Mouse (Mus musculus) ES-E14 (cell line): ENCODE results near the gene Msgn1. TPM values are rescaled to one million over a fixed set of nuclear protein-coding genes. Genes with fewer than 3 reads are reported as not detected.

Experiments
- DNase-seq: peaks from one replicate; pipeline ENCODE4 v3.0.0-alpha.2; 2013; ENCODE audit warnings: low read depth, low spot score
- H3K27ac ChIP-seq: 2 replicates; pipeline ENCODE4 v1.5.1; 2012; ENCODE audit warnings: low read depth, mild to moderate bottlenecking, low read length, moderate library complexity, mixed read lengths; ENCODE audit not compliant: poor library complexity, insufficient read depth, severe bottlenecking
- H3K36me3 ChIP-seq: 2 replicates; pipeline ENCODE4 v1.6.1; 2012; ENCODE audit warnings: mild to moderate bottlenecking, low read length, moderate library complexity, mixed read lengths; ENCODE audit not compliant: control insufficient read depth, poor library complexity, insufficient read depth, severe bottlenecking
- H3K4me1 ChIP-seq, 2 experiments: fragments of 150-350 bp in 1 of 2; sonication (generic) in 1 of 2; 2 replicates each; pipeline ENCODE4 v1.6.1; 2012; ENCODE audit warnings: low read length in 2 of 2, mild to moderate bottlenecking in 1 of 2, mixed read lengths in 1 of 2; ENCODE audit not compliant: control insufficient read depth in 2 of 2, insufficient read depth in 2 of 2, poor library complexity in 1 of 2
- H3K4me3 ChIP-seq, 2 experiments: fragments of 150-350 bp in 1 of 2; sonication (generic) in 1 of 2; 2 replicates each; pipeline ENCODE4 v1.5.1; 2012; ENCODE audit warnings: low read length in 2 of 2, low read depth in 1 of 2, mild to moderate bottlenecking in 1 of 2, mixed read lengths in 1 of 2; ENCODE audit not compliant: insufficient read depth in 1 of 2, poor library complexity in 1 of 2, severe bottlenecking in 1 of 2
- H3K9ac ChIP-seq: 2 replicates; pipeline ENCODE4 v1.6.1; 2012; ENCODE audit warnings: low read depth, mild to moderate bottlenecking, low read length, mixed read lengths; ENCODE audit not compliant: poor library complexity, insufficient read depth, severe bottlenecking
- H3K9me3 ChIP-seq: fragments of 150-350 bp; sonication (generic); 2 replicates; pipeline ENCODE4 v1.6.1; 2012; ENCODE audit warnings: low read depth, mild to moderate bottlenecking, low read length; ENCODE audit not compliant: control insufficient read depth, insufficient read depth
- CHD2 ChIP-seq: IDR thresholded peaks from 2 replicates; pipeline ENCODE4 v1.6.1; 2014; ENCODE audit warnings: mild to moderate bottlenecking, low read depth, low read length, inconsistent platforms
- HCFC1 ChIP-seq: IDR thresholded peaks from 2 replicates; pipeline ENCODE4 v1.6.1; 2012; ENCODE audit warnings: low read length, inconsistent platforms, borderline replicate concordance; ENCODE audit not compliant: insufficient read depth
- MAFK ChIP-seq: IDR thresholded peaks from 2 replicates; pipeline ENCODE4 v1.6.1; 2014; ENCODE audit warnings: mild to moderate bottlenecking, low read depth, low read length, inconsistent platforms; ENCODE audit not compliant: insufficient read depth
- ZC3H11A ChIP-seq: IDR thresholded peaks from 2 replicates; pipeline ENCODE4 v1.6.1; 2012; ENCODE audit warnings: low read depth, mild to moderate bottlenecking, inconsistent platforms, low read length, borderline replicate concordance
- ZNF384 ChIP-seq: IDR thresholded peaks from 2 replicates; pipeline ENCODE4 v1.6.1; 2012; ENCODE audit warnings: low read depth, low read length, inconsistent platforms
- in situ Hi-C, 2 experiments: fragments of 600-800 bp; cut with MboI; formaldehyde crosslinking; loops; one replicate each; pipeline ENCODE4 v1.15.1; 2025; ENCODE audit warnings: low sequenced_read_pairs in 2 of 2, inconsistent platforms in 1 of 2; ENCODE audit not compliant: unreplicated experiment in 2 of 2
- total RNA-seq: library from RNA; depleted of rRNA; stranded (reverse); fragments of 300-350 nt; gene quantifications from 2 replicates; pipeline ENCODE4 v1.2.3, GENCODE M21; 2012

Msgn1 gene
- total RNA-seq, 1 experiment = not detected

DNA sequence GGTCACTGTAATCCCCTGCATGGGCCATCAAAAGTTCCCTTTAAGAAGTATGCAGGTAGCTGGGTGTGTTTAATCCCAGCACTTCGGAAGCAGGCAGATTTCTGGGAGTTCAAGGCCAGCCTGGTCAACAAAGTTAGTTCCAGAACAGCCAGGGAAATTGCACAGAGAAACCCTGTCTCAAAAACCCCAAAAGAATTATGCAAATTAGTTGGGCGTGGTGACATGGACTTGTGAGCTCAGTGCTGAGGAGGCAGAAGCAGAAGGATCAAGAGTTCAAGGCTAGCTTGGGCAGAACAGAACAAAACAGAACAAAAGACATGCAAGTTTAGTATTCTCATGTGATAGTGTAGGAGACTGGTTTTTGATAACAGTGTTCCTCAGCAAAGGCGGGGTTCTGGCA is 13.8 kb upstream of the Msgn1 start:
- in situ Hi-C loops = no loop called here
- Histone ChIP-seq H3K4me3 (no peak overlapping the region), H3K9ac (no peak overlapping the region), H3K36me3 (no peaks in the 10 kb centered on the region), H3K9me3 (no peaks in the 10 kb centered on the region), H3K27ac (no peak overlapping the region), H3K4me1 (peaks cover 4 to 20% of the 10 kb centered on the region in 2 experiments; a peak in 3 of 4 replicates)
- DNase-seq = no peak
- no peak for TF ChIP-seq ZC3H11A
- TF ChIP-seq MAFK = 0 out of 2 replicates have a peak, but pooled peaks have one; percentile 8

DNA sequence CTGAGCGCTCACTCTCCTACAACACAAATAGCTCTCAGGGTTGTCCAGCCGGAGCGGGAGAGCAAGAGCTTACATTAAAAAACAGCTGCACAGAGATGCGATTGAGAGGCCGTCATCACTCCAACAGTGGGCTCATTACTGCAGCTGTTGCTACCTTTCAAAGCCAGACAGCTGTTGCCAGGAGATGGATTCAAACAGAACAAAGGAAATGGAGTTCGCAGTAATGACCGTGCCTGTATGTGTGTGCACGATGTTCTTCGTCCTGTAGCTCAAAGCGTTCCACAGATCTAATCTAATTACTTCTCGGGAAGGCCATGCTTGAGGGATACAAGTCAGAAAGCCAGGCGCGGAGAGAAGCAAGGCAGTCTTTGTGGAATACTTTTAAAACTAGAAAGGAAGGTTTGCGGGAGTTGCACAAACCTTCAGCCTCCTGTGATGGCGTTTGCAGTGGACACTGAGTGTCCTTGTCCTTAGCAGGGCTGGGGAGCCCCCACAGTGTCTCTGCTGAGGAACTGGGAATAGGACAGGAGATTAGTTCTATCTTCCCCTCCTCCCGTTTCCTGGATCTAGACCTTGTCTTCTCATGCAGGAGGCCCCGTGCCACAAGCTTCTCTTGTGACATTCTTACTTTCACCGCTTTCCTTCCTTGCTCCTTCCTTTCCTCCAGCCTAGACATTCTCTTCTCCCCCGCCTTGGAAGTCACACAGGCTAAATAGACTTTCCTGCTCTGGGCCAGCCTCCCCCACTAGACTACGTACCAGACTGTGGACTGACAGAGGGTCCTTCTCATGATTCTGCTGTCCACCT is 13.0 kb upstream of the Msgn1 start:
- Histone ChIP-seq H3K9ac (no peak overlapping the region), H3K4me3 (no peak overlapping the region), H3K4me1 (peaks cover 4 to 20% of the 10 kb centered on the region in 2 experiments; a peak in 3 of 4 replicates), H3K36me3 (no peaks in the 10 kb centered on the region), H3K9me3 (no peaks in the 10 kb centered on the region), H3K27ac (no peak overlapping the region)
- DNase-seq = no peak
- TF ChIP-seq ZNF384 = no peak
- TF ChIP-seq HCFC1 = no peak
- TF ChIP-seq MAFK = no peak
- no peak for TF ChIP-seq ZC3H11A
- TF ChIP-seq CHD2 = no peak
- in situ Hi-C loops = no loop called here

DNA sequence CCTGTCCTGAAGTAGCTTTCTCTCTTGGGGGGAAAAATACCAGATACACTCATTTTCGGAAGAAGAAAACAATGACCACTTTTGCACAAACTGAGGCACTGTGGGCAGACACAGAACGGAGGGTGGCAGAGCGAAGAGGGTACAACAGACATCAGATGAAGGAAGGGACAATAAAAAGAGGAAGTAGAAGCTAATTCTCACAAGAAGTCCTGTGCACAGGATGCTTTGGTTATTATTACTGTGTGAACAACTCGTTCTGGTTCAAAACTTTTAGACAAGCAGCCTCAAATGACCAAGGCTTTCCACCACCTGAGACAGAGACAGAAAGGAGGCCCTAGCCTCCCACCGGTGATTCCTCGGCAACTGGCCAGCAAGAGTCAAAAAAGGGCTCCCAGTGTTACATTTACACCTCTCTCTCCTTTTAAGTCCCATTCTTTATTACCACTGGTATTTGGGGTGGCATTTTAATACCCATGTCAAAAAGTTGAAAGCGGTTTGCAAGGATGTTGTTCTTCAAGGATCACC is 9.0 kb upstream of the Msgn1 start:
- in situ Hi-C loops = no loop called here
- H3K9me3 ChIP-seq = no peaks in the 10 kb centered on the region
- H3K36me3 ChIP-seq = no peaks in the 10 kb centered on the region
- no peak overlapping the region for H3K27ac ChIP-seq
- no peak for DNase-seq
- peaks cover 4 to 7% of the 10 kb centered on the region in 2 experiments; a peak in 3 of 4 replicates for H3K4me1 ChIP-seq
- TF ChIP-seq MAFK (no peak), HCFC1 (no peak), ZNF384 (no peak), CHD2 (no peak), ZC3H11A (no peak)
- no peak overlapping the region for H3K9ac ChIP-seq
- H3K4me3 ChIP-seq = no peak overlapping the region

DNA sequence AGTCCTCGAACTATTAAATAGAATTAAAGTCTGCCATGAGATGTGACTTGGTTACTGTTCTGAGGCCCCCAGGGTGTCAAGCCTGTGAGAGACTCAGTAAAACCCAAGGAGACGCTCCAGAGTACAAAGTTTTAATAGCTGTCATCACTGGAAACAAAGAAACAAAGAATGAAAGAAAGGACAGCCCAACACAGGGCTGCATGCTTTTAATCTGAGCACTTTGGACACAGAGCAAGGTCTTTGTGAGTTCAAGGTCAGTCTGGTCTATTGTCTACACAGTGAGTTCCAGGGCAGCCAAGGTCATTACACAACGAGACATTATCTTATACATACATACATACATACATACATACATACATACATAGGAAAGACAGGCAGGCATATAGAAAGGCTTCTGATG is 7.7 kb upstream of the Msgn1 start:
- TF ChIP-seq CHD2 = peak; percentile 59; the same call in 1 of the 2 replicates
- TF ChIP-seq MAFK = no peak
- no peaks in the 10 kb centered on the region for H3K9me3 ChIP-seq
- peaks cover 0 to 4% of the 10 kb centered on the region in 2 experiments; a peak in 1 of 4 replicates for H3K4me1 ChIP-seq
- H3K36me3 ChIP-seq = no peaks in the 10 kb centered on the region
- in situ Hi-C loops = no loop called here
- no peak overlapping the region for H3K4me3 ChIP-seq
- DNase-seq = peak; percentile 77
- H3K9ac ChIP-seq = no peak overlapping the region
- no peak overlapping the region for H3K27ac ChIP-seq

DNA sequence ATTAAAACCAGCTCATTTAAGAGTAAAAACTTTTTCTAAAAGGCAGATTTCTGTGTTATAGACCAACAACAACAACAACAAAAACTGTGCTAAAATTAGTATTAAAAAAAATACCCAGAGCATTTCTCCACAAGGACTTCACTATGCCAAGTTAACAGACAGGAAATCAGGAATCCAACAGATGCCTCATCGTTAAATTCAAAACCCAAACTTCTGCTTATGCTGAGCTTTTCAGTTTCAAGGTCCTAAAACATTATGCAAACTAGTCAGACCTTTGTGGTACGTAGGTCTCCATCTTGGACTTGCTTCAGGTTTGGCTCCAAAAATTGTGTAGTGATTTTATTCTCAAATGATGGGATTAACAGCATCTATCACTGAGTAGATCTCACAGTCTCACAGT is 6.8 kb upstream of the Msgn1 start:
- no peaks in the 10 kb centered on the region for H3K36me3 ChIP-seq
- TF ChIP-seq HCFC1 (no peak), CHD2 (no peak), MAFK (no peak), ZC3H11A (no peak), ZNF384 (no peak)
- H3K27ac ChIP-seq = no peak overlapping the region
- H3K4me3 ChIP-seq = no peak overlapping the region
- no peaks in the 10 kb centered on the region for H3K4me1 ChIP-seq
- no peaks in the 10 kb centered on the region for H3K9me3 ChIP-seq
- no peak overlapping the region for H3K9ac ChIP-seq
- in situ Hi-C loops = no loop called here
- DNase-seq = no peak
